Mouse (Mus musculus) small intestine, adult 2 months (tissue): Measurements from ENCODE around the gene Tcp1. TPM values are rescaled to one million over a fixed set of nuclear protein-coding genes. Genes with fewer than 3 reads are reported as not detected.
A peak's percentile ranks its signal among the peaks of the same experiment; 100 is the strongest.
"Not testable (repeated sequence)": the region's sequence is repeated elsewhere in the genome, so short reads cannot be mapped to it uniquely, and the experiment has no call there.

ENCODE experiments used
- H3K27ac ChIP-seq: fragments of 200-500 bp; 2 replicates; pipeline ENCODE4 v1.5.1; 2012; ENCODE audit warnings: low read depth, low read length, control low read depth, inconsistent platforms; ENCODE audit not compliant: insufficient read depth
- H3K27me3 ChIP-seq: fragments of 200-500 bp; 2 replicates; pipeline ENCODE4 v1.6.1; 2012; ENCODE audit warnings: mild to moderate bottlenecking, moderate library complexity, low read length, inconsistent platforms; ENCODE audit not compliant: control insufficient read depth, insufficient read depth
- H3K36me3 ChIP-seq: fragments of 200-500 bp; 2 replicates; pipeline ENCODE4 v1.6.1; 2012; ENCODE audit warnings: mild to moderate bottlenecking, low read length, control low read depth, inconsistent platforms; ENCODE audit not compliant: control insufficient read depth, insufficient read depth
- H3K4me1 ChIP-seq: fragments of 200-500 bp; 2 replicates; pipeline ENCODE4 v1.6.1; 2012; ENCODE audit warnings: low read length, inconsistent platforms, mixed read lengths; ENCODE audit not compliant: control insufficient read depth, insufficient read depth, insufficient read length
- H3K4me3 ChIP-seq: fragments of 200-500 bp; 2 replicates; pipeline ENCODE4 v1.5.1; 2012; ENCODE audit warnings: low read depth, mild to moderate bottlenecking, control low read depth, inconsistent platforms, low read length, moderate library complexity
- CTCF ChIP-seq: fragments of 200-500 bp; IDR thresholded peaks from 2 replicates; pipeline ENCODE4 v1.5.1; 2012; ENCODE audit warnings: low read depth, mild to moderate bottlenecking, control low read depth, inconsistent platforms, low read length, moderate library complexity, mixed read lengths; ENCODE audit not compliant: insufficient replicate concordance, insufficient read length; ENCODE audit errors: extremely low read depth
- POLR2A ChIP-seq: fragments of 200-500 bp; IDR thresholded peaks from 2 replicates; pipeline ENCODE4 v1.6.1; 2012; ENCODE audit warnings: low read depth, mild to moderate bottlenecking, control low read depth, inconsistent platforms, low read length, moderate library complexity
- WGBS: fragments of 180-500 bp; shearing (Covaris S2); methylation state at CpG from one replicate; pipeline ENCODE4 v1.1.7; 2018; 5-methylcytosine and 5-hydroxymethylcytosine counted together
- polyA plus RNA-seq: library from polyadenylated mRNA; depleted of rRNA; stranded (reverse); fragments of >200 nt; gene quantifications from 2 replicates; pipeline ENCODE4 v1.2.3, GENCODE M21; 2012

The Tcp1 gene
- polyA plus RNA-seq, 1 experiment = 19.5 TPM

DNA sequence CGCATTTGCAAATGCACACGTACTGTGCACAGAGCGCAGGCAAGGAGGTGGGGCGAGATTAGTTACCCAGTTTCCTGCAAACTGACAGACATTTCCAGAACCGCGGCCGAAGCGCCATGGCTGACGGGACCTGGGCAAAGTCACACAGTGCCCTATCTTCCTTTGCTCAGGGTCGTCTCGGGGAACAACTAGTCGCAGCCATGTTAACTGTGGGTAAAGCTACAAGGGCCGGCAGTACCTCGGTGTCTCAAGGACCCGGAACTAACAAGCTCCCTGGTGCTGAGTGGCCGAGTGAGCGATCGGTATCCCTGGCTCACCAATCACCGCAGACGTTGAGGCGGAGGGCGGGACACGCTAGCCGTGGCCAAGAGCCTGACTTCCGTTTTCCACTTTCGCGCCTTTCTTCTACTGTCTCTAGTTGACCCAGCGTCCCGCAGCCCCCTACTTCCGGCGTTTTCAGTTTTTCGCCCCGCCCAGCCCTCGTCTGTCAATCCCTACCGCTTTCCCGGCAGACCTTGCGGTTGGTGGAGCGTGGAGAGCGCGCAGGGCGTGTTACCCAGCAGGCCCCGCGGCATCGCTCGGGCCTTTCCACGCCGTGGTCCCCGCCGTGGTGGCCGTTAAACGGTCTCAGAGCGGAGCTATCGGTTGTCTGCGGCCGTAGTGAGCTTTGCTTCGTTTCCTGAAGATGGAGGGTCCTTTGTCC, 531 bp downstream of the Tcp1 start, which contains the start of gene Mrpl18:
Mrpl18 (minus strand) TSS at position 465 of the 703 bp plus-strand sequence.
- Histone ChIP-seq H3K4me3 (peak within 1 kb of the TSS; percentile 83), H3K4me1 (no peaks in the 10 kb centered on the region), H3K27me3 (no peaks in the 10 kb centered on the region), H3K27ac (peak within 1 kb of the TSS; percentile 80), H3K36me3 (peaks cover 38% of the 10 kb centered on the region)
- under 1% methylated on average over 56 of the region's 56 CpGs for WGBS
- TF ChIP-seq CTCF (no peak), POLR2A (peak; percentile 60)

GRCm38 (mm10) chr17:12916588-12917380, 1.3 kb downstream of the Tcp1 start:
- Histone ChIP-seq H3K27ac (peak overlapping the region; percentile 80), H3K4me1 (no peaks in the 10 kb centered on the region), H3K36me3 (peaks cover 36% of the 10 kb centered on the region), H3K27me3 (no peaks in the 10 kb centered on the region), H3K4me3 (peak overlapping the region; percentile 83)
- under 1% methylated on average over 40 of the region's 40 CpGs for WGBS
- TF ChIP-seq POLR2A (no peak), CTCF (no peak)

DNA sequence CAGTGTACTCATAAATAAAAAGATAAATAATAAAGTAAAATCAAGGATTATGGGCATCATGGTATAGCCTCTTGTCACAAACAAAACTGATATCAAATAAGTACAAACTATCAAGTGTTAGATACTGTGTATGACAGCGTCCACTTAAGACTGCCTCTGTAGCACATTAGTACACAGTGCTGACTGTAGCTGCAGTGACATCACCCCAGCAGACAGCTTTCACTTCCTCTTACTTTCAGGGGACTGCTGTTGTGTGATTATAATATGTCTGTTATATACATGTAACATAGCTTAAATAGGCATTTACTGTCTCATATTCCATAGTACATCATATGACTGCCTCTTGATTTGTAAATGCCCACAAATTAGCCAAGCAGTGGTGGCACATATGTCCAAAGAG, 5.6 kb downstream of the Tcp1 start:
- Histone ChIP-seq H3K4me1 (no peaks in the 10 kb centered on the region), H3K27ac (no peak overlapping the region), H3K4me3 (no peak overlapping the region), H3K36me3 (peaks cover 47% of the 10 kb centered on the region), H3K27me3 (no peaks in the 10 kb centered on the region)
- TF ChIP-seq POLR2A = no peak
- TF ChIP-seq CTCF = no peak
- WGBS = 89% methylated on average over 1 of the region's 1 CpGs

- Histone ChIP-seq H3K27ac (no peak overlapping the region), H3K36me3 (peaks cover 41% of the 10 kb centered on the region), H3K4me3 (no peak overlapping the region), H3K4me1 (no peaks in the 10 kb centered on the region), H3K27me3 (no peaks in the 10 kb centered on the region)
- 84% methylated on average over 3 of the region's 3 CpGs for WGBS
- no peak for TF ChIP-seq CTCF
- no peak for TF ChIP-seq POLR2A
Observed at GRCm38 (mm10) chr17:12925001-12925400, 9.5 kb downstream of the Tcp1 start.

- no peaks in the 10 kb centered on the region for H3K4me1 ChIP-seq
- H3K4me3 ChIP-seq = no peak overlapping the region
- 78% methylated on average over 8 of the region's 8 CpGs for WGBS
- H3K27ac ChIP-seq = no peak overlapping the region
- H3K36me3 ChIP-seq = peaks cover 36% of the 10 kb centered on the region
- no peaks in the 10 kb centered on the region for H3K27me3 ChIP-seq
- TF ChIP-seq CTCF = no peak
- no peak for TF ChIP-seq POLR2A
Observed at GRCm38 (mm10) chr17:12925703-12926180, 10.2 kb downstream of the Tcp1 start.

DNA sequence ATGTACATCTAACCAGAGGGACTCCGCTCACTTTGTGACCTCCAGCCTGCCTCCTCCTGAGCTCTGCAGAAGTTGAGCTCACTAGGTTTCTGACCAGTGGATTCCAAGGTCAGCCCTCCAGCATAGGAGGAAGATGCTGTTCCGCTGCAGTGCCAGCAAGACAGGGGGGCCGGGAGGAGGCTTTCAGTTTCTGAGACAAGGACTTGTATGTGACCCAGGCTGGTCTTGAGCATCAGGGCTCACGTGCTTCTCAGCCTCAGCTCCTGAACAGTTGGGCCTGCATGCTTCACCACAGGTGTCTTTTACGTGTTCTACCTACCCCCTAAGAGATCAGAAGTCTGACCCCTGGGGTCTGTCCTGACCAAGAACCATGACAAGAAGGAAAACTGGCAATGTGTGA, 16.1 kb downstream of the Tcp1 start:
- not testable (repeated sequence) for H3K36me3 ChIP-seq, H3K27me3 ChIP-seq, H3K27ac ChIP-seq, H3K4me3 ChIP-seq, H3K4me1 ChIP-seq
- 91% methylated on average over 5 of the region's 5 CpGs for WGBS

DNA sequence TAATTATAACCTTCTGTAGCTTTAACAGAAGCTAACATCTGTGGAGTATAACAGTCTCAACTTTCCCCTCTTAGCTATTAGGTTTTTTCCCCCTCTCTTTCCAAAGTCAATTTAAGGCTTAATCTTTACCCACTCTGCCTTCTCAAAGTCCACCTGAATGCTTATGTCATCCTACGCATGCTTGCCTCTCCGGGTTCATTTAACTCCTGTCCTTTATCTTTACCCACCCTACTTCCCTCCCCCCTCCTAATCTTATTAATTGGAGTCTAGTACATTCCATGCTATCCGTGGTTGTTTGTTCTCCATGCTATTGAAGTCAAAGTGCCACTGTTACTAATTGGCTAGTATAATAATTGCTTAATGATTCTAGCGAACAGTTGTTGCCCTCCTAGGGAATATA, 20.2 kb downstream of the Tcp1 start:
- no peak overlapping the region for H3K4me3 ChIP-seq
- 26% methylated on average over 4 of the region's 4 CpGs for WGBS
- H3K27me3 ChIP-seq = no peaks in the 10 kb centered on the region
- H3K36me3 ChIP-seq = no peaks in the 10 kb centered on the region
- H3K4me1 ChIP-seq = peaks cover 4% of the 10 kb centered on the region; the same call in 1 of the 2 replicates
- H3K27ac ChIP-seq = no peak overlapping the region
- TF ChIP-seq POLR2A (no peak), CTCF (no peak)
